Mouse (Mus musculus): ENCODE measurements around the gene Hoxb8. TPM values are rescaled to one million over a fixed set of nuclear protein-coding genes. Genes with fewer than 3 reads are reported as not detected.

Hoxb8 gene
- polyA plus RNA-seq, 1 experiment from 2014 or later: not detected

GRCm38 (mm10) chr11:96314671-96315343 lies 33.1 kb downstream of the Hoxb8 start:
- Histone ChIP-seq H3K27me3 (peaks cover 100% of the 10 kb centered on the region), H3K4me1 (replicated peaks) (peaks cover 10% of the 10 kb centered on the region)

GRCm38 (mm10) chr11:96315344-96315681 lies 33.6 kb downstream of the Hoxb8 start:
- ATAC-seq (ENCODE audit: low read depth) (no peak), DNase-seq (no peak)
- no peaks in the 10 kb centered on the region for H3K9me3 ChIP-seq (replicated peaks)
- no peak overlapping the region for H3K9ac ChIP-seq
- peaks cover 9% of the 10 kb centered on the region for H3K4me1 ChIP-seq (replicated peaks)
- H3K4me2 ChIP-seq: peak overlapping the region; percentile 28
- peak overlapping the region; percentile 59; the same call in 1 of the 2 replicates for H3K27ac ChIP-seq
- H3K4me3 ChIP-seq (replicated peaks): peak overlapping the region; percentile 30
- WGBS (ENCODE audit: insufficient replicate concordance): 26% methylated on average over 5 of the region's 5 CpGs
- H3K36me3 ChIP-seq: no peaks in the 10 kb centered on the region
- peaks cover 100% of the 10 kb centered on the region for H3K27me3 ChIP-seq

More at GRCm38 (mm10) chr11:96314671-96315343, 33.1 kb downstream of the Hoxb8 start:
- no peaks in the 10 kb centered on the region for H3K36me3 ChIP-seq
- WGBS (ENCODE audit: insufficient replicate concordance): 3% methylated on average over 34 of the region's 34 CpGs
- ATAC-seq (ENCODE audit: low read depth) (no peak), DNase-seq (no peak)
- peak overlapping the region; percentile 26; the same call in 1 of the 2 replicates for H3K9ac ChIP-seq
- H3K4me2 ChIP-seq: peak overlapping the region; percentile 28
- H3K27ac ChIP-seq: peak overlapping the region; percentile 59
- H3K9me3 ChIP-seq (replicated peaks): no peaks in the 10 kb centered on the region
- peak overlapping the region; percentile 30 for H3K4me3 ChIP-seq (replicated peaks)

- ATAC-seq (ENCODE audit: low read depth) (no peak), DNase-seq (no peak)
- Histone ChIP-seq H3K9me3 (replicated peaks) (no peaks in the 10 kb centered on the region), H3K27ac (no peak overlapping the region), H3K27me3 (peaks cover 99% of the 10 kb centered on the region), H3K4me3 (replicated peaks) (no peak overlapping the region), H3K4me1 (replicated peaks) (peaks cover 6% of the 10 kb centered on the region; the same call in 1 of the 2 replicates), H3K9ac (no peak overlapping the region), H3K4me2 (no peak overlapping the region), H3K36me3 (no peaks in the 10 kb centered on the region)
- WGBS (ENCODE audit: insufficient replicate concordance): 24% methylated on average over 18 of the region's 18 CpGs
Observed at GRCm38 (mm10) chr11:96316696-96317607, 35.2 kb downstream of the Hoxb8 start.

- Histone ChIP-seq H3K4me2 (peak within 1 kb of the TSS; percentile 56), H3K9me3 (replicated peaks) (no peaks in the 10 kb centered on the region), H3K9ac (peak within 1 kb of the TSS; percentile 58), H3K27me3 (peaks cover 99% of the 10 kb centered on the region), H3K27ac (peak within 1 kb of the TSS; percentile 78), H3K36me3 (no peaks in the 10 kb centered on the region), H3K4me3 (replicated peaks) (peak within 1 kb of the TSS; percentile 53), H3K4me1 (replicated peaks) (0 out of 2 replicates have a peak, but pooled peaks cover 6% of the 10 kb centered on the region)
- DNase-seq (no peak), ATAC-seq (ENCODE audit: low read depth) (no peak)
- WGBS (ENCODE audit: insufficient replicate concordance): 7% methylated on average over 28 of the region's 28 CpGs
Observed at GRCm38 (mm10) chr11:96317608-96318367, 36.1 kb downstream of the Hoxb8 start, which contains the start of gene Hoxb4. Gene Hoxb4 (plus strand): TSS chr11:96318267.

GRCm38 (mm10) chr11:96318368-96319070 lies 36.8 kb downstream of the Hoxb8 start:
- Histone ChIP-seq H3K4me1 (replicated peaks) (0 out of 2 replicates have a peak, but pooled peaks cover 6% of the 10 kb centered on the region), H3K4me3 (replicated peaks) (peak overlapping the region; percentile 53), H3K27ac (peak overlapping the region; percentile 78), H3K36me3 (no peaks in the 10 kb centered on the region), H3K9ac (peak overlapping the region; percentile 58), H3K9me3 (replicated peaks) (no peaks in the 10 kb centered on the region), H3K27me3 (peaks cover 99% of the 10 kb centered on the region), H3K4me2 (peak overlapping the region; percentile 56)
- DNase-seq (no peak), ATAC-seq (ENCODE audit: low read depth) (no peak)
- WGBS (ENCODE audit: insufficient replicate concordance): under 1% methylated on average over 44 of the region's 45 CpGs

- DNase-seq (no peak), ATAC-seq (ENCODE audit: low read depth) (no peak)
- Histone ChIP-seq H3K27me3 (peaks cover 99% of the 10 kb centered on the region), H3K4me3 (replicated peaks) (peak overlapping the region; percentile 53), H3K4me1 (replicated peaks) (0 out of 2 replicates have a peak, but pooled peaks cover 2% of the 10 kb centered on the region), H3K27ac (peak overlapping the region; percentile 78), H3K9ac (peak overlapping the region; percentile 58), H3K9me3 (replicated peaks) (no peaks in the 10 kb centered on the region), H3K4me2 (peak overlapping the region; percentile 56), H3K36me3 (no peaks in the 10 kb centered on the region)
- under 1% methylated on average over 29 of the region's 34 CpGs for WGBS (ENCODE audit: insufficient replicate concordance)
Observed at GRCm38 (mm10) chr11:96319071-96319902, 37.6 kb downstream of the Hoxb8 start.

GRCm38 (mm10) chr11:96319910-96320309 lies 38.2 kb downstream of the Hoxb8 start:
- Histone ChIP-seq H3K9me3 (replicated peaks) (no peaks in the 10 kb centered on the region), H3K4me3 (replicated peaks) (peak overlapping the region; percentile 53), H3K9ac (peak overlapping the region; percentile 54), H3K4me1 (replicated peaks) (0 out of 2 replicates have a peak, but pooled peaks cover 1% of the 10 kb centered on the region), H3K27me3 (peaks cover 99% of the 10 kb centered on the region), H3K4me2 (peak overlapping the region; percentile 56), H3K27ac (peak overlapping the region; percentile 78), H3K36me3 (no peaks in the 10 kb centered on the region)
- DNase-seq: no peak
- no peak for ATAC-seq (ENCODE audit: low read depth)
- WGBS (ENCODE audit: insufficient replicate concordance): under 1% methylated on average over 29 of the region's 29 CpGs

GRCm38 (mm10) chr11:96320688-96321087 lies 39.0 kb downstream of the Hoxb8 start:
- WGBS (ENCODE audit: insufficient replicate concordance): 23% methylated on average over 17 of the region's 17 CpGs
- Histone ChIP-seq H3K9ac (0 out of 2 replicates have a peak overlapping the region, but pooled peaks have one; percentile 6), H3K4me2 (peak overlapping the region; percentile 25), H3K27ac (no peak overlapping the region; the same call in 1 of the 2 replicates), H3K36me3 (no peaks in the 10 kb centered on the region), H3K9me3 (replicated peaks) (no peaks in the 10 kb centered on the region), H3K4me3 (replicated peaks) (no peak overlapping the region), H3K27me3 (peaks cover 99% of the 10 kb centered on the region), H3K4me1 (replicated peaks) (no peaks in the 10 kb centered on the region)
- no peak for ATAC-seq (ENCODE audit: low read depth)
- DNase-seq: no peak

GRCm38 (mm10) chr11:96321846-96322245 lies 40.1 kb downstream of the Hoxb8 start:
- no peaks in the 10 kb centered on the region for H3K4me1 ChIP-seq (replicated peaks)
- ATAC-seq (ENCODE audit: low read depth) (no peak), DNase-seq (no peak)
- peaks cover 98% of the 10 kb centered on the region for H3K27me3 ChIP-seq
- H3K9ac ChIP-seq: no peak overlapping the region
- no peaks in the 10 kb centered on the region for H3K9me3 ChIP-seq (replicated peaks)
- no peak overlapping the region for H3K4me2 ChIP-seq
- H3K4me3 ChIP-seq (replicated peaks): no peak overlapping the region
- 43% methylated on average over 5 of the region's 5 CpGs for WGBS (ENCODE audit: insufficient replicate concordance)
- H3K36me3 ChIP-seq: no peaks in the 10 kb centered on the region
- H3K27ac ChIP-seq: no peak overlapping the region

- WGBS (ENCODE audit: insufficient replicate concordance): 40% methylated on average over 6 of the region's 6 CpGs
- Histone ChIP-seq H3K27ac (no peak overlapping the region), H3K36me3 (no peaks in the 10 kb centered on the region), H3K9ac (no peak overlapping the region), H3K4me2 (no peak overlapping the region), H3K4me1 (replicated peaks) (no peaks in the 10 kb centered on the region), H3K9me3 (replicated peaks) (no peaks in the 10 kb centered on the region), H3K27me3 (peaks cover 98% of the 10 kb centered on the region), H3K4me3 (replicated peaks) (no peak overlapping the region)
- DNase-seq (no peak), ATAC-seq (ENCODE audit: low read depth) (no peak)
Observed at GRCm38 (mm10) chr11:96322738-96323137, 41.0 kb downstream of the Hoxb8 start.

All from liver, embryonic 13.5 days (tissue).